Mouse (Mus musculus): Measurements from ENCODE around the gene S100a3.

The S100a3 gene

DNA sequence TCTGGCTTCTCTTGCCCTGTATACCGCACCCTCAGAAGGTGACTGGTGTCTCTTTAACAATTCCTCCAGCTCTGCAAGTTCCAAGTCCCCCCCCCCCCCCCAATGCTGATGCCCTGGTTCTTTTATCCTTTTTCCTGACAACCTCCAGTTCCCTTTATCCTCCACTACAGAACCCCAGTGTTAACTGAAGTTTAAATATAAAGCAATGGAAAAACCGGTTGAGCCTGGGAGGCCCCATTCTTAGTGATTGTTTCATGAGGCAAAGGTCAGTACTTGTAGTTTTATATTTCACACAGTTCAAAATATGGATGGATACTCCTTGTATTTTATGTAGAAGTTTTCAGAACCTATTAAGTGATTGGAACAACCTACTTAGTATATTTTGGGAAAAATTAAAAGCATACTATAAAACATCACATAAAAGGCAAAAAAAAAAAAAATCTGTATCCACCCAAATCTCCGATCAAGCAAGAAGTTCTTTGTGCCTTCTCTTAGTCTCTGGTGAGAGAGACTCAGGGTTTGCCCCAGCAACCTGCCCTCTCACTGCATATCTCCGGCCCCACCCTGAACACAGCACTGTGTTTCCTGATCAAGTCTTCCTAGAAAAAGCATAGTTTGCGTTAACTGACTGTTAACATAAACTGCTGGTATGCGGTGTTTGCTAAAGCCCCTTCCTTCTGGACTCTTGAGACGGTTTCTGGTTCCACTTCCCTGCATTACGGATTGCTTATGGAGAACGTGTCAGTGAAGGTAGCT lies 66.1 kb downstream of the S100a3 start:
- no peak for DNase-seq (ENCODE audit: low spot score)

- no peak for DNase-seq (ENCODE audit: low spot score)
These were observed 67.0 kb downstream of the S100a3 start for GRCm38 (mm10) chr3:90627366-90627765.

DNA sequence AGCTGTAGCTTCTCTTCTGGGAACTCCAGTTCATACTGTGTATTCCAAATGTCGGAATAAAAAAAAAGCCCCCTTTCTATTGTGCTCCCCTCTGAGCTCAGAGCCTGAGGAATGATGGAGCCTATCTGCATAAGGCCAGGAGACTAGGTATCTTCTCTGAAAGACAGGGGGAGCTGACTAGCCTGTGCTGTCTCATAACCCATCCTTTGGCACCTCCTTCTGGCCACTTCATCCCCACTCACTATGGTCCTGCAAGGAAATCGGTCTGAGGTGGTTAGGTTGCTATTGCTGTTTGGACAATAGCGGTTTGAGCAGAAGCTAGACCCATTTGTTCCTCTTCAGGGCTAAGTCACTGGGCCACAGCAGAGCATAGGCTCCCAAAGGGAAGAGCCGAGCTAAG lies 67.4 kb downstream of the S100a3 start:
- DNase-seq (ENCODE audit: low spot score), result no peak

DNA sequence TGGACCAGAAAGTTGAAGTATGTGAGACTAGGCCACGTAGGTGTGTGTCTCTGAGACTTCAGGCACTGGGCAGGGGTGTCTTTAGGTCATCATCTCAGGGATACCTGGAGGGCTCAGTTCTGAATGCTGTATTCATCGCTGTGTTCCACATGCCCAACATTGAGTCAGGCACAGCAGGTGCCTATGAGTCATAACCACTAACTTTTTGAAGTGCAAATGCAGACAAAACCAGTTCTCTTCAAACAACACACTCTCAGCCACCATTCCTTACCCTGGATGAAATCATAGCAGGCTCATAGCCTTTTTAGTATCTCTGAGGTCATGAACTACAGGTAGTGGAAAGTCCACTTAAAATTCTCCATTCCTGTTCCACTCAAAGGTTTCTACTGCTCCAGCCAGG lies 68.9 kb downstream of the S100a3 start:
- no peak for DNase-seq (ENCODE audit: low spot score)

DNA sequence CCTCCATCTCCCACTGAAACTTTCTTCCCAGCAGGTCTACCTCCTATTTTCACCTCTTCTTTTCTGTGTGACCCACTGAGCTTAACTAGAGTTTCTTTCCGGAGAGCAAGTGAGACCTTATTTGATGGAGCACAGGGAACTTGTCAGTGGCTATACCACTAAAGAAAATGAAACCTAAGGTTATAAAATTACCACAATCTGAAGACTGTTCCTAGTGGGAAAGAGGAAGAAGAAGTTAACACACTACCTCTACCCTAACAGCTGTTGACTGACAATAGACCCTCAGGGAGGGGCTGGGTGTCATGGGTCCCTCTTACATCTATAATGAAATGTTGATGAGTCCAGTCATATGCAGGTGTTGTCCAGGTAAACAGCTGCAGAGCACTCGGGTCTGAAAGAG lies 71.6 kb downstream of the S100a3 start:
- DNase-seq (ENCODE audit: low spot score), result no peak

DNA sequence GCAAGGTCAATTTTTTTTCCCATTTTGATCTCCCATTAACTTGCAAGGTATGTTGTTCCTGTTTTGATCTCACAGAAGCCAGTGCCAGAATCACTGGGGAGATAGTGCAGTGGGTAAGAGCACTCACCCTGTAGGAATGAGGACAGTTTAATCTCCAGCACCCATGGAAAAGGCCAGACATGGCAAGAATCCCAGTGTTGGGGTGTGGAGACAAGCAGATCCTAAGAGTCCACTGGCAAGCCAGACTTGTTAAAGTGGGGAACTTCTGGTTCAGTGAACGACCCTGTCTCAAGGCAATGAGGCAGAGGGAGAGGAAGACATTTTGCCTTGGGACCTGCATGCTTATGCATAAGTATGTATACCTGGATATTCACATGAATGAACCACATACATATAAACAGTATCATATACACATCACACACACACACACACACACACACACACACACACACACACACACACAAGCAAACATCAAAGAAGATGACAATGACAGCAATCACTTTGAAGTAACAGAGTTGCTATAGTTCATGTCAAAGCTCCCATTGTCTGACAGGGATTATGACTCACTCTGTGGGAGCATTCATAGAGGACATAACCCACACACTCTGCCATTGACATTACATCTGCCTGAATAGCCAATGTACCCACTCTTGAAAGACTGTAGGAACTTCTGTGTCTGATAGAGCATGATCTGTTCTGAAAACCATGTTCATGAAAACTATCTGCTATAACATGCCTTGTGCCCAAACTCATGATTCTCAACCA lies 78.3 kb downstream of the S100a3 start:
- DNase-seq (ENCODE audit: low spot score), result no peak

- no peak for DNase-seq (ENCODE audit: low spot score)
These were observed 79.3 kb downstream of the S100a3 start for GRCm38 (mm10) chr3:90639511-90640154.

DNA sequence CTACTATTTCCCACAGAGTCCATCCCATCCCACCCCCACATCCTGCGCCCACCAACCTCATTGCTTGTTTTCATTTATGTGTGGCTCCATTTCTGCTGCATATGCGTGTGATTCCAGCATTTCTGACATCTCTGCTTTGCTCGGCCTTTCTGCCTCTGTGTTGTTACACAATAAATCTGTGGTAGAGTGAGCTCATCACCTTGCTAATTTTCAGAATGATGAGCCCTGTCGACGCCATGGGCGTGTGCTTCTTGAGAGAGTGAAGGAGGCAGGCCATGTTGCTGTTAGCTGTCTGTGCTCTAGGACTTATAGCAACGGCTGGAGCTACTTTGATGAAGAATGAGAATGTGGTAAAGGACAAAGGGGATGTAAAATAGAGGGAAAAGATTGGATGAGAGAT lies 80.6 kb downstream of the S100a3 start:
- DNase-seq (ENCODE audit: low spot score), result no peak

DNA sequence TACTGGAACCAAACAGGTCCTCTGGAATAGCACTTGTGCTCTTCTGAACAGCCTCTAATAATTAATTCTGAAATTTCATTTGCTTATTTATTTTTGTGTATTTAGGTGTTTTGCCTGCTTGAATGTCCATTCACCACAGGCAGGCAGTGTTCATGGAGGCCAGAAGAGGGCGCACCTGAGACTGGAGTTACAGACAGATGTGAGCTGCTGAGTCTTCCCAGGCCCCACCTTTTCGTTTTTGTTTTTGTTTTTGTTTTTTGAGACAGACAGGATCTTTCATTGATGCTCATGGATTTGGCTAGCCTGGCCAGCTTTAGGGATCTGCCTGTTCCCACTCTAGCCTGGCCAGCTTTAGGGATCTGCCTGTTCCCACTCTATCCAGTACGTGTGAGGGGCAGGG lies 83.8 kb downstream of the S100a3 start:
- DNase-seq (ENCODE audit: low spot score), result no peak

DNA sequence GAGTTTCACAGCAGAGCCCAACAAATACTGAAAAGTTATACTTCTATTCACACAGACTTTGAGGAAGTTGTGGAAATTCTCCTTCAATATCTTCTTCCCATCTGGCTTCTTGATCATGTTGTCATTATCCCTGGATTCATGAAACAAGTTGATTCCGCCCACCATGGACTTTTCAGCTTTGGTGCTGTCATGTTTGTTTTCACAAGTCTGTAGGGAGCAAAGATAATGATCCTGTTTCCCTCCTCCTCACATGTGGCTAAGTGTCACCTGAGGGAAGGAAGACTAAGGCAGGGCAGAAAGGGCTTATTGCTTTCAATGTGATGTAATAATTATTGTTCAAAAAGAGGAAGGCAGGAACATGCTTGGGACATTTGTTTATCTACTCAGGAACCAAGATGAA lies 86.9 kb downstream of the S100a3 start:
- DNase-seq (ENCODE audit: low spot score), result no peak

DNA sequence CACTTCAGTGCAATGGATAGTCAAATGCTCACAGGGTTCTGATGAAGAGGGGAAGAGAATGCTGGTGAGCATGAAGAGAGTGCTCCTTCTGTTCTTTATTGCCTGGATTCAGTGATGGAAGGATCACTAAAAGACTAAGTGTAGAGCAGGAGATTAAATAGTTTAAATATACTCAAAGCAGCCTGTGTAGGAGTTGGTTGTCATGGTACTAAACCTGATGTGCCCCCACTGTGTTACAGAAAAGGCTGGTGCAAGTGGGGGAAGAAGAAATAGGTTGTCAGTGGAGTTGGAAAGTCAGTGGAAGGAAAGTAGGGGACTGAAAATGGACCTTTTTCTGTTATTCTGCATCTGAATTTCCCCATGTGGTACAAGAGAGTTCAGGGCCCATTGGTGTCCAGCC lies 88.6 kb downstream of the S100a3 start:
- no peak for DNase-seq (ENCODE audit: low spot score)

DNA sequence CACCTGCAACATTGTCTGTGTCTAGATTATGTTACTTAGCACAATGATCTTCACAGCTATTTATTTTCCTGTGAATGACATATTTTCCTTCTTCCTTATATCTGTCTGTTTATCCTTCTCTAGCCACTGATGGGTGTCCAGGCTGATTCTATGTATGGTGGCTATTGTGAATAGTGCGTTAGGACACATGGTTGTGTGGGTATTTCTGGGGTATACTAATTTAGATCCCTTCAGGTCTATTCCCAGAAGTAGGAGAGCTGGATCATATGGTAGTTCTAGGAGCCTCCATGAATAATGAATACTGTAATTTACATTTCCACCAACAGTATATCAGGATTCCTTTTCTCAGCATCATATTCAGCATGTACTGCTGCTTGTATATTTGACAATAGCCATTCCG lies 89.5 kb downstream of the S100a3 start:
- no peak for DNase-seq (ENCODE audit: low spot score)
